Mouse (Mus musculus) ES-Bruce4 (cell line): ENCODE measurements around the gene Rufy1.

Experiments used
- CTCF ChIP-seq: IDR thresholded peaks from one replicate; pipeline ENCODE4 v1.8.1; 2011; ENCODE audit warnings: low read depth, low read length
- EP300 ChIP-seq: IDR thresholded peaks from 2 replicates; pipeline ENCODE4 v1.6.1; 2011; ENCODE audit warnings: low read depth, low read length; ENCODE audit not compliant: insufficient read depth
- POLR2A ChIP-seq: IDR thresholded peaks from one replicate; pipeline ENCODE4 v1.8.1; 2011; ENCODE audit warnings: low read length; ENCODE audit not compliant: insufficient read depth

DNA sequence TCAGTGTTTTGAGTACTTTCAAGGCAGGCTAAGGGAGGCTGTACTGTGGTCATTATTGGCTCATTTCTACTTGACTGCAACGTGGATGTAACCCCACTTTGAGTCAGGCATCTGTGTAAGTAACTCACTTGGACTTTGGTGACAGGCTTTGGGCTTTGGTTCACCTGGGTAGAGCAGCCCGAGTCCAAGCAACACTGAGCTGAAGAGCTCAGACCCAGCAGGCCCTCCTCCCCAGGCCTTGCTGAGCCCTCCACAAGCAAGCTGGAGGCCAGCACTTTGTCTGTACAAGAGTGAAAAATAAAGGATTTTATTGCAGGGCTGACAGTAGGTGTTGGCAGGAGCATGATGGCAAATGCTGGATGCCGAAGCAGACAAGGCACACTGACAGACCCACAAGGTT, 41.9 kb downstream of the Rufy1 start:
- no peak for TF ChIP-seq CTCF
- no peak for TF ChIP-seq EP300
- TF ChIP-seq POLR2A, result no peak
